Mouse (Mus musculus) left cerebral cortex, adult 11 months (tissue): ENCODE results near the gene Mtfr2.

Experiments used
- DNase-seq: peaks from one replicate; pipeline ENCODE4 v3.0.0; 2022; ENCODE audit warnings: low spot score

Gene Mtfr2

GRCm38 (mm10) chr10:20379071-20379735 lies 31.6 kb downstream of the Mtfr2 start:
- no peak for DNase-seq

GRCm38 (mm10) chr10:20380798-20381197 lies 33.2 kb downstream of the Mtfr2 start:
- no peak for DNase-seq

- DNase-seq: no peak
These were observed 33.8 kb downstream of the Mtfr2 start for GRCm38 (mm10) chr10:20381352-20381751.

GRCm38 (mm10) chr10:20382807-20383419 lies 35.3 kb downstream of the Mtfr2 start:
- no peak for DNase-seq

GRCm38 (mm10) chr10:20390568-20390967 lies 43.0 kb downstream of the Mtfr2 start:
- no peak for DNase-seq

- DNase-seq: no peak
These were observed 47.2 kb downstream of the Mtfr2 start for GRCm38 (mm10) chr10:20394815-20395214.

- no peak for DNase-seq
These were observed 48.2 kb downstream of the Mtfr2 start for GRCm38 (mm10) chr10:20395778-20396177.

GRCm38 (mm10) chr10:20398224-20398623 lies 50.7 kb downstream of the Mtfr2 start:
- DNase-seq: no peak

GRCm38 (mm10) chr10:20398641-20399390 lies 51.2 kb downstream of the Mtfr2 start:
- no peak for DNase-seq

- DNase-seq: no peak
These were observed 52.8 kb downstream of the Mtfr2 start for GRCm38 (mm10) chr10:20400406-20400805.

GRCm38 (mm10) chr10:20402941-20403340 lies 55.4 kb downstream of the Mtfr2 start:
- no peak for DNase-seq

GRCm38 (mm10) chr10:20405471-20405870 lies 57.9 kb downstream of the Mtfr2 start:
- no peak for DNase-seq

GRCm38 (mm10) chr10:20408336-20408735 lies 60.8 kb downstream of the Mtfr2 start:
- no peak for DNase-seq

GRCm38 (mm10) chr10:20409181-20409580 lies 61.6 kb downstream of the Mtfr2 start:
- DNase-seq: no peak
